Mouse (Mus musculus) Muller cell, postnatal 12 days (primary cell): ENCODE measurements at regions not wholly inside any gene's neighbourhood (a gene's known extent, or its start where the extent isn't known, plus 50 kb on each side); places are given as distances from the start of the nearest gene placed in this dataset.

Source experiments
- DNase-seq: peaks from one replicate; pipeline ENCODE4 v3.0.0-alpha.2; 2015; ENCODE audit errors: inconsistent ontology term

DNA sequence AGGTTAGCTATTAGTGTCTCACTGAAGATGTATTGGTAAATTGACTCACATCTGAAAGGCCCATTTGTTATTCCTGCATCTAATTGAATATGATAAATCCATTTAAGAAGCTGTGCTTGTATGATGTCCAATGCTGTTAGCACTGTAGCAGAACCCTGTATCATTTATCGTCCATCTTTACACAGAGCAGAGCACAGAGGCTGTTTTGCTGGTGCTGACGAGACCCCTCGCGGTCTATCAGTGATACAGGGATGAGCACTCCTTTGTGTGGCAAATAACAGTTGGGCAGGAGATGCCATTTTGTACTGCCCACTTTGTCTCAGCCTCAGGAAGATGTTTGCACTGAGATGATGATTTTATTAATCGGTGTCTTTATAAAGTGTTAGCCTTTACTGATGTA lies 528.9 kb downstream of the Dnah5 start:
- no peak for DNase-seq

DNA sequence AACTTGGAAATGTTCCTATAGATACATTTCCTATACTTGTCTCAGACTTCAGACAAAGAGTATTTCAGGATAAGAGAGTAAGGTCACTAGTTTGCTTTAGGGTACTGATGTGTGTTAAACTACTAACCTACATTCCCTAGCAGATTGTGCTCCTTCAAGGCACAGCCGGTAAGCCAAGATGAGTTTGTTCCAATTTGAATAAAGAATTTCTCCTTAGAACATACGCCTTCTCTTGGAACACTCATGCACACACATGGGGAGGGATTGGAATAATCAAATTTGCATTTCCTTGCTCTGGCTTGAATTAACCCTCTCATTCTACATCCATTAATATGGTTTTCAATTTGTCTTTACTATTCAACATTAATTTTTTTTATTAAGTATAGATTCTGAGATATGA lies 537.0 kb downstream of the Dnah5 start:
- DNase-seq, result no peak

DNA sequence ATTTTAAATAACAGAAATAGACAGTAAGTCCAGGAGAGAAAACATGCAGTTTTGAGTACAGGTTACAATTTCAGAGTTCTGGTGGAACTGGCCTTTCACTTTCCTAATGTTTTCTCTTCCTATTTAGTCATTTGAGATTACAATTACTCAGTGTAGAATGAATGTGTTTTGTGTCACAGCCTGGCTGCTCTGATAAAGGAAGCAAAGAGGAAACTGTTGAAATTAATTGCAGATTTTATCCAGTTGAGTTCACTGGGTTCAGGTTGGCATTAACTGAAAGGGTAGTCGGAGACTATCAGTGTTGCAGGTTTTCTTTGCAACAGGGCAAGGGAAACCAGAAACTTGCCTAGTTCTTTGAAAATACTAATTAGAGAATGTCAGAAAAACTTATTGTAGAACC lies 542.1 kb downstream of the Dnah5 start:
- peak; percentile 3 for DNase-seq

DNA sequence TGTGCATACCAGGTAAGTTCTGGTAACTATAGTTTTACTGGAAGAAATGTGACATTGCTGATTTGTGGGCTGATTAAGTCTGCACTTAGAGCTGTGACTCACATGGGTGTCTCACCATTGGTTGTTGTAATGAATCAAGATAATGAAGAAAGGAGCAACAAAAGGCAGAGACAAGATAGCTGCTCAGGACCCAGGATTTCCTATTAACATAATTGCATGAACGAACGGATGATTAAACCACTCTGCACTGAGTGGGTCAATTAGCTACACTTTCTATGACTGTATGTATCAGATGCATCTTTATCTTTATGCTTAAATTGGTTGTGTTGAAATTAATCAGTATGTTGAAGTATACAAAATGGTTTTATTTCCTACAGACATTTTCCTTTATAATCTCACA lies 543.1 kb downstream of the Dnah5 start:
- DNase-seq, result no peak

DNA sequence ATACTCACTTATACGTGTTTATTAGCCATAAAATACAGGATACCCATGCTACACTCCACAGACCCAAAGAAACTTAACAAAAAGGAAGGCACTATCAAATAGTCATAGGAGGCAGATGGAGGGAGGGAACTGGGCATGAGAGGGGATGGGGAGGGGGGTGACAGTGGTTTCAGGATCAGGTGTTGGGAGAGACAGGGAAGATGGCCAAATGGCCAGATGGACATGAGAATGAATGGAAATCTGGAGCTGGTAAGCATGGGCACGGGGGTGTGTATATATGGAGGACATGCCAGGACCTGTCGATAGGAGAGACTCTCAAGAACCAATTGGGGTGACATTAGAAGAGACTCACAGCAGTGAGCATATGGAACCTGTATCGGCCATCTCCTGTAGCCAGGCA lies 555.2 kb downstream of the Dnah5 start:
- no peak for DNase-seq
